Mouse (Mus musculus) G1E (cell line): Measurements from ENCODE around the gene Cenpb. TPM values are rescaled to one million over a fixed set of nuclear protein-coding genes. Genes with fewer than 3 reads are reported as not detected.

Experiments
- ATAC-seq: 2 replicates; pipeline ENCODE4 v1.8.0; 2016; ENCODE audit warnings: mild to moderate bottlenecking; ENCODE audit not compliant: insufficient number of reproducible peaks, poor library complexity, low FRiP score, severe bottlenecking; ENCODE audit errors: extremely low read depth
- DNase-seq: peaks from one replicate; pipeline ENCODE4 v3.0.0; 2012; ENCODE audit warnings: low spot score
- H3K27me3 ChIP-seq: 2 replicates; pipeline ENCODE4 v1.6.1; 2012; ENCODE audit warnings: mild to moderate bottlenecking, low read length, inconsistent platforms; ENCODE audit not compliant: insufficient read depth
- H3K36me3 ChIP-seq: replicated peaks from 2 replicates; pipeline ENCODE3; 2012; ENCODE audit warnings: mild to moderate bottlenecking, inconsistent platforms
- H3K4me1 ChIP-seq: 2 replicates; pipeline ENCODE4 v1.6.1; 2012; ENCODE audit warnings: low read depth, low read length, inconsistent platforms, mixed read lengths; ENCODE audit not compliant: insufficient read depth
- H3K4me3 ChIP-seq: 2 replicates; pipeline ENCODE4 v1.5.1; 2012; ENCODE audit warnings: low read depth, mild to moderate bottlenecking, inconsistent platforms, low read length, moderate library complexity, mixed read lengths
- H3K9me3 ChIP-seq: replicated peaks from 2 replicates; pipeline ENCODE4 v1.6.1; 2012; ENCODE audit warnings: inconsistent platforms
- CTCF ChIP-seq: IDR thresholded peaks from 2 replicates; pipeline ENCODE4 v1.5.1; 2012; ENCODE audit warnings: low read depth, low read length, inconsistent platforms, mixed read lengths
- GATA1 ChIP-seq: IDR thresholded peaks from 2 replicates; pipeline ENCODE4 v1.6.1; 2012; ENCODE audit warnings: borderline replicate concordance, low read length, inconsistent platforms, mixed read lengths
- GATA2 ChIP-seq: IDR thresholded peaks from 2 replicates; pipeline ENCODE4 v1.6.1; 2012; ENCODE audit warnings: low read depth, low read length, inconsistent platforms, borderline replicate concordance
- POLR2AphosphoS5 ChIP-seq: IDR thresholded peaks from 2 replicates; pipeline ENCODE4 v1.6.1; 2012; ENCODE audit warnings: low read depth, low read length, inconsistent platforms; ENCODE audit not compliant: insufficient replicate concordance
- TAL1 ChIP-seq: conservative IDR thresholded peaks from 2 replicates; pipeline ENCODE4 v1.6.1; 2012; ENCODE audit warnings: low read depth, low read length, inconsistent platforms, mixed read lengths
- polyA plus RNA-seq: library from polyadenylated mRNA; stranded (reverse); fragments of >175 nt; gene quantifications from 2 replicates; pipeline ENCODE4 v1.2.3, GENCODE M21; 2012
- total RNA-seq, 2 experiments: library from RNA; stranded (forward) in 1 of 2; stranded (reverse) in 1 of 2; fragments of 200-1000 nt in 1 of 2; fragments of >200 nt in 1 of 2; fragmentation: Nextera tagmentation in 1 of 2; gene quantifications; 2 replicates each; pipeline ENCODE4 v1.2.3; 2014 to 2017

Cenpb gene
- total and polyA plus RNA-seq, 3 experiments: 5.6 to 29.5 (median 7.4) TPM

DNA sequence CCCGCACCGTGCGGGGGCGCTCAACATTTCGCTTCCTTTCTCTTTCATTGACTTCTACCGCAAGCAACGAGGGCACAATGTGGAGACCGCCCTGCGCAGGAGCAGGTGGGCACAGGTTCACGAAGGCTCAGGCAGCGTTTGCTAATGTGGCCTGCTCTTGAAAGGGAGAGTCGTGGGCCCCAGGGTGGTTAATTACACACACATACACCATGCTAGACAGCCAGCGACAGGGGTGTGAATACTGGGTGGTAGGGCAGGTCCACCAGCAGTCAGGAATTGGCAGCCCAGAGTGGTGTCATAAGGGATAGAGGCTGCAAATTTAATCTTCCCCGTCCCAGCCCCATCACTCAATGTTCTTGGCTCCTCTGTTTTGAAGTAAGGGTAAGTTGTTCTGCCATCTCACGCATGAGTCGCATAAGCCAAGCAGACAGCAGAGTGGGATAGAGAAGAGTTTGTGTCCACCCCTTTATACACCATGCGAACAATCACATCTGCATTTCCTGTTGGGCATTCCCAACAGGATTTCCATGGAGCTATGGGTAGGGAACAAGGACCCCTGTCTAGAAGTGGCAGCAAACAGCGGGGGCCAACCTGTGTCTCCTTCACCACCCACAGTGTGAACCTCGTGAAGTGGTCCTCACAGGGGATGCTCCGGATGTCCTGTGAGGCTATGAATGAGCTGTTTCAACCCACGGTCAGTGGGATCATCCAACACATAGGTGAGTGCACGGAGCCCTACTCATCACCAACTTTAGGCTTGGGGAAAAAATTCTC, 36.7 kb downstream of the Cenpb start:
- TF ChIP-seq CTCF (no peak), TAL1 (no peak), GATA1 (no peak), GATA2 (no peak), POLR2AphosphoS5 (no peak)
- peaks cover 5% of the 10 kb centered on the region; the same call in 1 of the 2 replicates for H3K9me3 ChIP-seq
- no peaks in the 10 kb centered on the region for H3K27me3 ChIP-seq
- H3K4me1 ChIP-seq: peaks cover 34% of the 10 kb centered on the region
- ATAC-seq (no peak), DNase-seq (no peak)
- H3K4me3 ChIP-seq: no peak overlapping the region
- H3K36me3 ChIP-seq: peaks cover 64% of the 10 kb centered on the region

DNA sequence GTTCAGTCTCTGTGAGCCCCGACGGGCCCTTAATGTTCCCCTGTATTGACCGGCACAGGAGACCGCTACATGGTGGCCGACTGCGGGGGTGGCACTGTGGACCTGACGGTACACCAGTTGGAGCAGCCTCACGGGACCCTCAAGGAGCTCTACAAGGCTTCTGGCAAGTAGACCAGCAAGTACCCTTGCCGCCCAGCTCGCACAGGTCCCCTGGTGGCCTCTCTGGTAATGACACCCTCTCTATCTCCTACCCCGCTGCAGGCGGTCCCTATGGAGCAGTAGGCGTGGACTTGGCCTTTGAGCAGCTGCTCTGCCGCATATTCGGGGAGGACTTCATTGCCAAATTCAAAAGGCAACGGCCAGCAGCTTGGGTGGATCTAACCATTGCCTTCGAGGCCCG, 37.3 kb downstream of the Cenpb start:
- ATAC-seq (peak; percentile 68), DNase-seq (peak; percentile 86)
- H3K4me3 ChIP-seq: no peak overlapping the region
- H3K36me3 ChIP-seq: peaks cover 58% of the 10 kb centered on the region
- H3K4me1 ChIP-seq: peaks cover 34% of the 10 kb centered on the region
- H3K9me3 ChIP-seq: peaks cover 5% of the 10 kb centered on the region; the same call in 1 of the 2 replicates
- no peaks in the 10 kb centered on the region for H3K27me3 ChIP-seq
- TF ChIP-seq CTCF: peak; percentile 89
- TF ChIP-seq GATA2: no peak

DNA sequence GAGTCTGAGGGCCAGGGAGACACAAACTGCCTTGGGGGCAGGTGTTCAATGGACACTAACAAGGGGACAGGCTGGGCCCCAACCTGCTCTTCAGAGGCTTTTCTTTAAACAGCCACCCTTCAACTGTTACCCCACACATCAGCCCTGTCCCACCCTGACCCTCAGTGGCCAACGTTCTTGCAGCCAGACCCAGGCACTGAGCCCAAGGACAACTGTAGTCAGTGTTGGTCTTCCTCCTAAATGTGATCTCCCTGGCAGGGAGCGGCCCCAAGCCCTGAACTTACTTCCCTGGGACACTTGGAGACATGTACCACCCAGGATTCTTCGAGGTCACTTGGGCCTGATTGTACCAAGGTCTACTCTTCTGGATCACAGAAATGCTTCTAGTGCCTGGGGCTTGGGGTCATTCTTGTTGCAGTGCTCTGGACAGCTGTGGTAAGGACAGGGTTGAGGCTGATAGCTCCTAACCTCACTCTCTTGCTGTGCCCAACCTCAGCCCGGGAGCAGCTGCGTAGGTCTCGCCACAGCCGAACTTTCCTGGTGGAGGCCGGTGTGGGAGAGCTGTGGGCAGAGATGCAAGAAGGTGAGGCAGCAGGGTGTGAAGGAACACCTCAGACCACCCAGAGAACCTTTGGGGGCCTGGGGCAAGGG, 38.4 kb downstream of the Cenpb start:
- H3K36me3 ChIP-seq: peaks cover 47% of the 10 kb centered on the region
- no peak overlapping the region for H3K4me3 ChIP-seq
- H3K9me3 ChIP-seq: peaks cover 5% of the 10 kb centered on the region; the same call in 1 of the 2 replicates
- peaks cover 38% of the 10 kb centered on the region for H3K4me1 ChIP-seq
- H3K27me3 ChIP-seq: no peaks in the 10 kb centered on the region
- DNase-seq (no peak), ATAC-seq (no peak)
- TF ChIP-seq CTCF (no peak), GATA1 (no peak), POLR2AphosphoS5 (no peak), GATA2 (no peak), TAL1 (no peak)

DNA sequence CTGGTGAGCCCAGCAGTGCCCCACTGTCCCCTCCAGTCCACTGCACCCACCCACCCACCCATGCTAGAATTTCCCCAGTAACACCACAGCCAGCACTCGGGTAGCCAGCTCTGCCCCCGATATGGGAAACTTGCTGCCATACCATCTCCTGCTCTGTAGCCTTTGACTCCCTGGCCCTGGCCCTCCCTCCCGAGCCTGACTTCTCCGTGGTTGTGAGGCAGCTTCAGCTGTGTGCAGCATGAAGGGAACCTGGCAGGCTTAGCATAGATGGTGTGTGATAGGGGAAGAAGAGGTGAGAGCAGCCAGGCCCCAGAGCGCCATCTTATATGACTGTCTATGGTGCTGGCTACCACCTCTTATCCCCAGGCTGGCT, 39.3 kb downstream of the Cenpb start:
- no peak for DNase-seq
- Histone ChIP-seq H3K4me3 (no peak overlapping the region), H3K9me3 (peaks cover 5% of the 10 kb centered on the region; the same call in 1 of the 2 replicates), H3K4me1 (peaks cover 46% of the 10 kb centered on the region), H3K36me3 (peaks cover 38% of the 10 kb centered on the region), H3K27me3 (no peaks in the 10 kb centered on the region)
- no peak for TF ChIP-seq POLR2AphosphoS5
- TF ChIP-seq TAL1: no peak
- TF ChIP-seq GATA1: no peak
- no peak for TF ChIP-seq CTCF
- TF ChIP-seq GATA2: no peak
- ATAC-seq: no peak

DNA sequence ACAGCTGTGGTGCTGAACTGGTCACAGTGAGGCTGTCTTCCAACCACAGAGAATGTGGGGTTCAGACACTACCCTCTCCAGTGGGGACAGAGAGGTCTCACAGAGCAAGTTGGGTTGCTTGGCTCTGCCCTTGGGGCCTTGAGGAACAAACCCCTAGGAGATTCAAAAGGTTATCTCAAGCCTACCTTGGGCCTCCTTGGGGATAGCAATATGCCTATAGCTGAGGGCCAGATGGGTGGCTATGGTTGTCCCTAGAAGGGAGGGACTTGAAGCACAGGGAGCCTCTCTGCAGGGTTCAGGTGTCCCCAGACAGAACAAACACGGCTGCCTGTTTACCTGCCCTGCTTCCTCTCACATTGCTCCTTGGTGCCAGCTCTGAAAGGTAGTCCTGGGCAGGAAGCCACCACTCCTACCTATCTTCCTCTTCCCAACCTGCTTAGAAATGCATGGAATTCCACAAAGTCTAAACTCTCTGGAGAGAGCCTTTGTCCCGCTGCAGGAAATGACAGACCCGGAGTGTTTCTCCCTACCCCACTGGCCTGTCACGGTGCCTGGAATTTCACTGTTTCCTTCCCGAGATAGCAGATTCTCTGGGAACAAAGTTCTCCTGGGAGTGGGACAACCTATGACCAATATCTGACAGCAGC, 39.9 kb downstream of the Cenpb start:
- Histone ChIP-seq H3K4me1 (peaks cover 51% of the 10 kb centered on the region), H3K27me3 (no peaks in the 10 kb centered on the region), H3K4me3 (no peak overlapping the region), H3K36me3 (peaks cover 33% of the 10 kb centered on the region), H3K9me3 (peaks cover 5% of the 10 kb centered on the region; the same call in 1 of the 2 replicates)
- ATAC-seq (no peak), DNase-seq (no peak)
- TF ChIP-seq GATA1 (no peak), TAL1 (no peak), GATA2 (no peak), CTCF (no peak), POLR2AphosphoS5 (no peak)

DNA sequence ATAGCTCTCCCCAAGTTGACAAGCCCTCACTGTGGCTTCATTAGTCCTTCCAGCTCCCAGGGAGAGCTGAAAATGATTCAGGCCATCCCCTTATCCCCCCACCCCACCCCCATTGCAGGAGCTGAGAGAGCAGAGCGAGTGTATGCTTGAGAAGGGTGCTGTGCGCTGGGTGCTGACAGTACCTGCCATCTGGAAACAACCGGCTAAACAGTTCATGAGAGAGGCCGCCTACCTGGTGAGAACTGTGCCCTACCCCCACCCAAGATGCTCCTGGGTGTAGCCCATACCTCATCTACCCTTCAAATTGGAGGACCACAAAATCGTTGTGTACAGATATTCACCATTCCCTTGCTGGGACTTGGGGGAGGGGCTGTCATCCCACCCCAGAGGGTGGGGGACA, 40.6 kb downstream of the Cenpb start:
- peaks cover 58% of the 10 kb centered on the region for H3K4me1 ChIP-seq
- H3K27me3 ChIP-seq: no peaks in the 10 kb centered on the region
- no peak for TF ChIP-seq TAL1
- no peak for TF ChIP-seq GATA2
- no peak for ATAC-seq
- H3K9me3 ChIP-seq: no peaks in the 10 kb centered on the region
- no peak overlapping the region for H3K4me3 ChIP-seq
- DNase-seq: no peak
- peaks cover 31% of the 10 kb centered on the region for H3K36me3 ChIP-seq
